Mouse (Mus musculus) lung, embryonic 14.5 days (tissue): ENCODE results near the gene Ggt5. TPM values are rescaled to one million over a fixed set of nuclear protein-coding genes. Genes with fewer than 3 reads are reported as not detected.

ENCODE experiments used
- ATAC-seq: fragments of 200-750 bp; cut with Nextera tagmentation; 2 replicates; pipeline ENCODE4 v1.8.0; 2017; ENCODE audit warnings: mild to moderate bottlenecking, moderate TSS enrichment, moderate library complexity; ENCODE audit not compliant: insufficient read depth
- DNase-seq: peaks from one replicate; pipeline ENCODE4 v3.0.0-alpha.2; 2015
- H3K27ac ChIP-seq: fragments of 300-500 bp; sonication (generic); 2 replicates; pipeline ENCODE4 v1.5.1; 2014; ENCODE audit warnings: low read depth, mild to moderate bottlenecking, moderate library complexity
- H3K27me3 ChIP-seq: fragments of 300-500 bp; sonication (generic); 2 replicates; pipeline ENCODE4 v1.6.1; 2014; ENCODE audit warnings: low read length, control low read depth; ENCODE audit not compliant: insufficient read depth
- H3K36me3 ChIP-seq: fragments of 300-500 bp; sonication (generic); 2 replicates; pipeline ENCODE4 v1.6.1; 2014; ENCODE audit warnings: control low read depth; ENCODE audit not compliant: insufficient read depth
- H3K4me1 ChIP-seq: fragments of 300-500 bp; sonication (generic); 2 replicates; pipeline ENCODE4 v1.6.1; 2014; ENCODE audit warnings: antibody characterized with exemption, control low read depth; ENCODE audit not compliant: insufficient read depth
- H3K4me2 ChIP-seq: fragments of 300-500 bp; sonication (generic); 2 replicates; pipeline ENCODE4 v1.6.1; 2014; ENCODE audit warnings: mild to moderate bottlenecking
- H3K4me3 ChIP-seq: fragments of 300-500 bp; sonication (generic); 2 replicates; pipeline ENCODE4 v1.5.1; 2014; ENCODE audit warnings: low read depth, low read length
- H3K9ac ChIP-seq: fragments of 300-500 bp; sonication (generic); 2 replicates; pipeline ENCODE4 v1.6.1; 2014
- H3K9me3 ChIP-seq: fragments of 300-500 bp; sonication (generic); 2 replicates; pipeline ENCODE4 v1.6.1; 2016; ENCODE audit warnings: low read depth, low read length, control low read depth
- CTCF ChIP-seq: IDR thresholded peaks from 2 replicates; pipeline ENCODE4 v1.5.1; 2016; ENCODE audit warnings: antibody characterized with exemption, low read depth
- WGBS: fragments of 180-500 bp; shearing (Covaris S2); extraction: QIAGEN DNeasy Blood & Tissue Kit; methylation state at CpG from one replicate; pipeline ENCODE4 v1.1.7; 2014; 5-methylcytosine and 5-hydroxymethylcytosine counted together
- polyA plus RNA-seq: library from polyadenylated mRNA; unstranded; fragments of >200 nt; fragmentation: Nextera tagmentation; extraction: Ambion mirVana; gene quantifications from 2 replicates; pipeline ENCODE4 v1.2.1, GENCODE M21; 2014

Ggt5 gene
- polyA plus RNA-seq, 1 experiment from 2014 or later: 0.71 TPM

GRCm38 (mm10) chr10:75642436-75642835, 53.3 kb downstream of the Ggt5 start:
- TF ChIP-seq CTCF: no peak
- no peak for DNase-seq
- Histone ChIP-seq H3K9ac (no peak overlapping the region), H3K4me3 (no peak overlapping the region), H3K4me1 (no peaks in the 10 kb centered on the region), H3K27ac (no peak overlapping the region), H3K4me2 (no peak overlapping the region), H3K27me3 (no peaks in the 10 kb centered on the region), H3K9me3 (no peaks in the 10 kb centered on the region), H3K36me3 (peaks cover 11% of the 10 kb centered on the region)
- ATAC-seq: no peak
- 74% methylated on average over 9 of the region's 9 CpGs for WGBS

- WGBS: 84% methylated on average over 2 of the region's 2 CpGs
- Histone ChIP-seq H3K4me1 (no peaks in the 10 kb centered on the region), H3K27me3 (no peaks in the 10 kb centered on the region), H3K27ac (no peak overlapping the region), H3K4me2 (no peak overlapping the region), H3K4me3 (no peak overlapping the region), H3K9me3 (no peaks in the 10 kb centered on the region), H3K9ac (no peak overlapping the region), H3K36me3 (peaks cover 16% of the 10 kb centered on the region)
- ATAC-seq (no peak), DNase-seq (no peak)
- no peak for TF ChIP-seq CTCF
Measured at GRCm38 (mm10) chr10:75642891-75643290, 53.8 kb downstream of the Ggt5 start.

- ATAC-seq (peak; percentile 62; the same call in 1 of the 2 replicates), DNase-seq (peak; percentile 61)
- Histone ChIP-seq H3K4me1 (no peaks in the 10 kb centered on the region), H3K27ac (no peak within 1 kb of the TSS), H3K36me3 (peaks cover 25% of the 10 kb centered on the region), H3K4me2 (peak within 1 kb of the TSS; percentile 18; the same call in 1 of the 2 replicates), H3K9me3 (no peaks in the 10 kb centered on the region), H3K9ac (no peak within 1 kb of the TSS), H3K27me3 (no peaks in the 10 kb centered on the region), H3K4me3 (no peak within 1 kb of the TSS)
- no peak for TF ChIP-seq CTCF
- WGBS: 6% methylated on average over 11 of the region's 11 CpGs
Measured at GRCm38 (mm10) chr10:75643741-75644343, 54.7 kb downstream of the Ggt5 start, which contains the start of gene Susd2. Gene Susd2 (minus strand): TSS chr10:75644008.

GRCm38 (mm10) chr10:75645616-75646015, 56.5 kb downstream of the Ggt5 start:
- H3K9me3 ChIP-seq: no peaks in the 10 kb centered on the region
- DNase-seq: no peak
- H3K4me2 ChIP-seq: no peak overlapping the region
- no peak for TF ChIP-seq CTCF
- H3K27me3 ChIP-seq: no peaks in the 10 kb centered on the region
- ATAC-seq: no peak
- no peak overlapping the region for H3K27ac ChIP-seq
- WGBS: 81% methylated on average over 8 of the region's 8 CpGs
- no peak overlapping the region for H3K9ac ChIP-seq
- H3K4me3 ChIP-seq: no peak overlapping the region
- peaks cover 43% of the 10 kb centered on the region for H3K36me3 ChIP-seq
- H3K4me1 ChIP-seq: no peaks in the 10 kb centered on the region

GRCm38 (mm10) chr10:75646406-75646805, 57.3 kb downstream of the Ggt5 start:
- TF ChIP-seq CTCF: no peak
- no peaks in the 10 kb centered on the region for H3K27me3 ChIP-seq
- DNase-seq (no peak), ATAC-seq (no peak)
- no peak overlapping the region for H3K4me2 ChIP-seq
- 78% methylated on average over 6 of the region's 6 CpGs for WGBS
- no peak overlapping the region for H3K27ac ChIP-seq
- H3K4me1 ChIP-seq: no peaks in the 10 kb centered on the region
- H3K9ac ChIP-seq: no peak overlapping the region
- H3K36me3 ChIP-seq: peaks cover 51% of the 10 kb centered on the region
- no peak overlapping the region for H3K4me3 ChIP-seq
- no peaks in the 10 kb centered on the region for H3K9me3 ChIP-seq

GRCm38 (mm10) chr10:75647362-75647761, 58.2 kb downstream of the Ggt5 start:
- H3K4me1 ChIP-seq: no peaks in the 10 kb centered on the region
- peaks cover 59% of the 10 kb centered on the region for H3K36me3 ChIP-seq
- no peaks in the 10 kb centered on the region for H3K27me3 ChIP-seq
- DNase-seq: peak; percentile 64
- ATAC-seq: peak; percentile 19; the same call in 1 of the 2 replicates
- WGBS: 75% methylated on average over 3 of the region's 3 CpGs
- peak overlapping the region; percentile 10; the same call in 1 of the 2 replicates for H3K27ac ChIP-seq
- H3K9me3 ChIP-seq: no peaks in the 10 kb centered on the region
- no peak overlapping the region for H3K4me2 ChIP-seq
- no peak overlapping the region for H3K9ac ChIP-seq
- no peak for TF ChIP-seq CTCF
- H3K4me3 ChIP-seq: no peak overlapping the region

GRCm38 (mm10) chr10:75648091-75648490, 59.0 kb downstream of the Ggt5 start:
- peaks cover 66% of the 10 kb centered on the region for H3K36me3 ChIP-seq
- 82% methylated on average over 6 of the region's 6 CpGs for WGBS
- H3K9ac ChIP-seq: no peak overlapping the region
- H3K4me1 ChIP-seq: no peaks in the 10 kb centered on the region
- ATAC-seq: no peak
- TF ChIP-seq CTCF: no peak
- DNase-seq: no peak
- no peak overlapping the region for H3K4me3 ChIP-seq
- no peak overlapping the region for H3K27ac ChIP-seq
- no peak overlapping the region for H3K4me2 ChIP-seq
- H3K27me3 ChIP-seq: no peaks in the 10 kb centered on the region
- no peaks in the 10 kb centered on the region for H3K9me3 ChIP-seq
